Mouse (Mus musculus): ENCODE data around the gene Hap1. TPM values are rescaled to one million over a fixed set of nuclear protein-coding genes. Genes with fewer than 3 reads are reported as not detected.
A peak's percentile ranks its signal among the peaks of the same experiment; 100 is the strongest.
"Not testable (repeated sequence)": the region's sequence is repeated elsewhere in the genome, so short reads cannot be mapped to it uniquely, and the experiment has no call there.

The Hap1 gene
- polyA plus RNA-seq, 1 experiment from 2014 or later = 13.8 TPM

DNA sequence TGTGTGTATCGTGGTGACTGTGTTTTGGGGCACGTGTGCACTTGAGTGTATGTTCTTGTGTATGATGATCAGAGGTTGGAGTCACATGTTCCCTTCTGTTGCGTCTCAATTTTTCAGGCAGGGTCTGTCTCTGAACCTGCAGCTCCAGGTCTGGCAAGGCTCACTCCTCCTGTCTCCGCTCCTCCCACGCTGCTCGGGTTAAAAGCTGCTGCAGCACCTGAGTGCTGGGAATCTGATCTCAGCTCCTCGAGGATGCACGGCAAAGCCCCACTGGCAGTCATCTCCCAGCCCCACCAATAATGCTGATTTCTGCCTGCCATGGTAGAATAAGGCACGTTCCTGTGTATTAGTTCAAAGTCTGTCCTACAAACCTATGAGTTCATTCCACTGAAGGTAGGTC, 19.2 kb upstream of the Hap1 start:
- 81% methylated on average over 9 of the region's 9 CpGs for WGBS
- DNase-seq (ENCODE audit: low spot score) (no peak), ATAC-seq (replicated peaks; ENCODE audit: low FRiP score, low read depth) (no peak)
- TF ChIP-seq CTCF (IDR thresholded peaks at IDR 0.05; ENCODE audit: low read depth) = no peak
- no peak overlapping the region for H3K27ac ChIP-seq
- H3K36me3 ChIP-seq (ENCODE audit: insufficient read depth, low read length) = peaks cover 81% of the 10 kb centered on the region
- H3K9me3 ChIP-seq (replicated peaks; ENCODE audit: low read length) = no peaks in the 10 kb centered on the region
- H3K4me2 ChIP-seq (ENCODE audit: low read length) = no peak overlapping the region
- H3K4me3 ChIP-seq (replicated peaks; ENCODE audit: low read depth, low read length) = no peak overlapping the region
- no peaks in the 10 kb centered on the region for H3K4me1 ChIP-seq (replicated peaks; ENCODE audit: insufficient read depth, low read length)
- no peak overlapping the region for H3K9ac ChIP-seq (ENCODE audit: low read depth, low read length)
- no peaks in the 10 kb centered on the region for H3K27me3 ChIP-seq (ENCODE audit: insufficient read depth, low read length)

DNA sequence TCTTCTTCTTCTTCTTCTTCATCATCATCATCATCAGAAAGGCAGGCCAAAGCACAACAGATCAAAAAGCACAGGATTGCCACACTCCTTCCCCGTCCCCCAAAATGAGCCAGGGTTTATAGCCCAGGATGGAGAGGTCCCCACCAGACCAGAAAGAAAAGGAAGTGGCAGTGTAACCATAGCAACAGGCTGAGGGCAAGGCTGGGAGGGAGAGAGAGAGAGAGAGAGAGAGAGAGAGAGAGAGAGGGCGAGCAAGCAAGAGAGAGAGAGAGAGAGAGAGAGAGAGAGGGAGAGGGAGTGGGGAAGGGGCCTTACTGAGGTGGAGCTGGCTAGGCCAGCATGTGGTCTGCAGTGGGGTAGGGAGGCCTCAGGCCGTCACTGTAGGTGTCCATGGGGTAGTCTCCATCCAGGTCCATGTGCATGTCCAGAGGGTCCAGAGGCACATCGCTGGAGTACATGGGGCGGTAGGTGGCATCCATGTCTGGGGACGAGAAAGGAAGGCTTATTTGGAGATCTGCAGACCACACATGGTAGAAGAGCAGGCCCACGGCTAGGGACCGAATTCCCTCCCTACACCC, 16.1 kb upstream of the Hap1 start:
- no peak for TF ChIP-seq CTCF (IDR thresholded peaks at IDR 0.05; ENCODE audit: low read depth)
- DNase-seq (ENCODE audit: low spot score) = no peak
- H3K36me3 ChIP-seq (ENCODE audit: insufficient read depth, low read length) = peaks cover 63% of the 10 kb centered on the region
- no peak overlapping the region for H3K4me3 ChIP-seq (replicated peaks; ENCODE audit: low read depth, low read length)
- no peaks in the 10 kb centered on the region for H3K4me1 ChIP-seq (replicated peaks; ENCODE audit: insufficient read depth, low read length)
- H3K9ac ChIP-seq (ENCODE audit: low read depth, low read length) = no peak overlapping the region
- H3K9me3 ChIP-seq (replicated peaks; ENCODE audit: low read length) = no peaks in the 10 kb centered on the region
- ATAC-seq (replicated peaks; ENCODE audit: low FRiP score, low read depth) = no peak
- H3K27me3 ChIP-seq (ENCODE audit: insufficient read depth, low read length) = no peaks in the 10 kb centered on the region
- 77% methylated on average over 8 of the region's 8 CpGs for WGBS
- no peak overlapping the region for H3K27ac ChIP-seq
- no peak overlapping the region for H3K4me2 ChIP-seq (ENCODE audit: low read length)

DNA sequence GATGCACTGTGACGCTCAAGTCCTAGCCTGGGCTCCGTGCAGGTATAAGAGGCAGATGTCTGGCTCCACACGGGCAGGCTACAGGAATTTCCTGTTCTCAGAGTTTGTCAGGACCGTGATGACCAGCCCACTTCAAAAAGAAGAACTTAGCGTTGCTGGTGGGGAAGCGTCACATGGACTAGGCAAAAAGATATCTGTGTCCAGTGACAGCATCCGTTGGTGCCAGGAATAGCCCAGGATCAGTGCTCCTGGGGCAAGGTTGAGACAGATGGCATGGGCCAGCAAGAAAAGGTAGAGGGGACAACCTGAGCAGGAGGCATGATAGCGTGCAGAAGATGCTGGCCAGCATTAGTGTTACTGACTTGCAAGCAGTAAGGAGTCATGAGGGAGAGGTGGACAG, 13.9 kb upstream of the Hap1 start:
- Histone ChIP-seq H3K36me3 (ENCODE audit: insufficient read depth, low read length) (peaks cover 44% of the 10 kb centered on the region), H3K9me3 (replicated peaks; ENCODE audit: low read length) (no peaks in the 10 kb centered on the region), H3K27ac (no peak overlapping the region), H3K4me1 (replicated peaks; ENCODE audit: insufficient read depth, low read length) (no peaks in the 10 kb centered on the region), H3K4me3 (replicated peaks; ENCODE audit: low read depth, low read length) (no peak overlapping the region), H3K4me2 (ENCODE audit: low read length) (no peak overlapping the region), H3K9ac (ENCODE audit: low read depth, low read length) (no peak overlapping the region), H3K27me3 (ENCODE audit: insufficient read depth, low read length) (no peaks in the 10 kb centered on the region)
- no peak for ATAC-seq (replicated peaks; ENCODE audit: low FRiP score, low read depth)
- no peak for DNase-seq (ENCODE audit: low spot score)
- WGBS = 67% methylated on average over 8 of the region's 8 CpGs
- no peak for TF ChIP-seq CTCF (IDR thresholded peaks at IDR 0.05; ENCODE audit: low read depth)

DNA sequence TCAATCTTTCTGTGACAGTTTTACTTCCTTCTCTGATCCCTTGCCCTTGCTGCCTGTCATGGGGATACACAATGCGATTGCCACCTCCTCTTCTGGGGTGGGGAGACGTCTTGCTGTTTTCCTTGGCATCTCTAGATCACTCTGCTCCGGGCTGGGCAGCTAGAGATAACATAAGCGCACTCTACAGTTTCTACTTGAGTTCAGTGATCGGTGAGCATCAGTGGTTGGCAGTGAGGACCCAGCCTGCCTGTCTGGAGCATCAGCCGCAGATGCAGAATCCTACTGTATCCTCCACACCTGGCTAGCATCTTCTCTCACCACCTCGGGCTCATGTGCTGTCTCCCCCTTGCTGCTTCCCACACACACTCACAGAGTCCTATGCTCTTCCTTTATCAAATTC, 13.2 kb upstream of the Hap1 start:
- ATAC-seq (replicated peaks; ENCODE audit: low FRiP score, low read depth) = no peak
- Histone ChIP-seq H3K27me3 (ENCODE audit: insufficient read depth, low read length) (no peaks in the 10 kb centered on the region), H3K4me2 (ENCODE audit: low read length) (no peak overlapping the region), H3K9me3 (replicated peaks; ENCODE audit: low read length) (no peaks in the 10 kb centered on the region), H3K4me3 (replicated peaks; ENCODE audit: low read depth, low read length) (no peak overlapping the region), H3K27ac (no peak overlapping the region), H3K9ac (ENCODE audit: low read depth, low read length) (no peak overlapping the region), H3K36me3 (ENCODE audit: insufficient read depth, low read length) (peaks cover 41% of the 10 kb centered on the region), H3K4me1 (replicated peaks; ENCODE audit: insufficient read depth, low read length) (no peaks in the 10 kb centered on the region)
- DNase-seq (ENCODE audit: low spot score) = no peak
- TF ChIP-seq CTCF (IDR thresholded peaks at IDR 0.05; ENCODE audit: low read depth) = no peak
- 34% methylated on average over 7 of the region's 7 CpGs for WGBS

DNA sequence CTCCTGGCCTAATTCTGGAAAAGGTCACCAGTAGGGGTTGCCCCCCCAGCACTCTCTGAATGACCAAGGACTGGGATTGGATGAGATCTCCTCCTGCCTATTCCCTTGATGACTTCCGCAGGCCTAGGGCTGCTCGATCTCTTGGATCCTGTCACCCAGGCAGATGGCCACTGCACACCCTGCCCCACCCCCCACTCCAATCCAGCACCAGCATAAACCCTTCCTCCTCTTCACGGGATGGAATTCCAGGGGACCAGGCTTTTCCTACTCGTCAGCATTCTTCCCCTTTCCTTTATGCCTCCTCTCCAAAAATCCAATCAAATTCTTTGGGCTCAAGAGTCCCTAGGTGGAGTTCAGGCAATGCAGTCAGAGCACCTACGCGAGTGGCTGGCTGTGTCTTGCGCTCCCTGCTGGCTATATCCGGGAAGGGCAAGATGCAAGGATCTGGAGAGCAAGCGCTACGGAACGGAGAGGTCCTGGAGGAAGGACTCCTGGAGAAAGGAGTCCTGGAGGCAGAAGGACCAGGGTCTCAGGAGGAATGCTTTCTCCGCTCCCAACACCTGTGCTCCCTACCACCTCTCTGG, 7.1 kb upstream of the Hap1 start:
- 0 out of 2 replicates have a peak, but pooled peaks have one; percentile 44 for ATAC-seq (replicated peaks; ENCODE audit: low FRiP score, low read depth)
- WGBS = 19% methylated on average over 12 of the region's 12 CpGs

DNA sequence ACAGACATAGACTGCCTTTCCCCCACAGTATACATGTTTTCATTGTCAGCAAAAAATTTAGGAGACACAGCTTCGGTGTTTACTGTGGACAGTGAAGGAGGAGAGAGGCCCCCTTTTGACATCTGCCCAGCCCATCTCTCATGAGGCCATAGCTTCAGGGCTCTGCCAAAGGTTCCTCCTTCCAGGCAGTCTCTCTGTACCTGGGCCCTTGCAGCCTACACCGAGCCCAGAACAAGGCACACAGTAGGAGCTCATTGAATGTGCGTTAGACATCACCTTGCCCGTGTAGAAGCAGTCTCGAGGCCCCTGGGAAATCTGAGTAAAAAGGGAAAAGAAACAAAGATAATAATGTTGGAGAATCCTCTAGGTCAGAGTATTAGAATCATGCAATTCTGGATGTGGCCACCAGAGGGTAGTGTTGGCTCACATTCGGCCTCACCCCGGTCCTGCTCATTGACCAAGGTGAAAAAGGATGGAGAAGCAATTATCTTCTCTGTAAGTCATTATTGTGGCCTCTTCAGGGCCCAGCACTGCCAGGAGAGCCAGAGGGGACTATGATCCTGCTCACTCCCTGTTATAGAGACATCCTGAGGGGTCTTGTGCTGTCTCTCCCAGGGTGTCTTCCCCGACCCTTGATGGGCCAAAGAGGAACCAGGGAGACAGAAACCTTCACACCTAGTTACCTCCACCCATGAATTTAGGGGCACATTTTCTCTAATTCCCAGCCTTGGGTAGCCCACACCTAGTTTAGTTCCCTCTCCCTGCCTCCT, 6.5 kb upstream of the Hap1 start:
- peak; percentile 86 for DNase-seq (ENCODE audit: low spot score)
- no peak overlapping the region for H3K4me3 ChIP-seq (replicated peaks; ENCODE audit: low read depth, low read length)
- H3K4me1 ChIP-seq (replicated peaks; ENCODE audit: insufficient read depth, low read length) = no peaks in the 10 kb centered on the region; the same call in 1 of the 2 replicates
- no peaks in the 10 kb centered on the region for H3K27me3 ChIP-seq (ENCODE audit: insufficient read depth, low read length)
- H3K9ac ChIP-seq (ENCODE audit: low read depth, low read length) = no peak overlapping the region
- H3K36me3 ChIP-seq (ENCODE audit: insufficient read depth, low read length) = no peaks in the 10 kb centered on the region
- no peak; the same call in 1 of the 2 replicates for ATAC-seq (replicated peaks; ENCODE audit: low FRiP score, low read depth)
- H3K4me2 ChIP-seq (ENCODE audit: low read length) = no peak overlapping the region
- WGBS = 14% methylated on average over 8 of the region's 8 CpGs
- H3K9me3 ChIP-seq (replicated peaks; ENCODE audit: low read length) = no peaks in the 10 kb centered on the region
- TF ChIP-seq CTCF (IDR thresholded peaks at IDR 0.05; ENCODE audit: low read depth) = peak; percentile 91
- H3K27ac ChIP-seq = no peak overlapping the region

More for the DNA sequence above, 7.1 kb upstream of the Hap1 start:
- H3K9me3 ChIP-seq (replicated peaks; ENCODE audit: low read length) = no peaks in the 10 kb centered on the region
- H3K4me3 ChIP-seq (replicated peaks; ENCODE audit: low read depth, low read length) = no peak overlapping the region
- no peak overlapping the region for H3K27ac ChIP-seq
- peak; percentile 77 for DNase-seq (ENCODE audit: low spot score)
- H3K4me1 ChIP-seq (replicated peaks; ENCODE audit: insufficient read depth, low read length) = no peaks in the 10 kb centered on the region; the same call in 1 of the 2 replicates
- H3K9ac ChIP-seq (ENCODE audit: low read depth, low read length) = no peak overlapping the region
- H3K27me3 ChIP-seq (ENCODE audit: insufficient read depth, low read length) = no peaks in the 10 kb centered on the region
- H3K36me3 ChIP-seq (ENCODE audit: insufficient read depth, low read length) = no peaks in the 10 kb centered on the region
- 0 out of 2 replicates have a peak overlapping the region, but pooled peaks have one; percentile 6 for H3K4me2 ChIP-seq (ENCODE audit: low read length)
- TF ChIP-seq CTCF (IDR thresholded peaks at IDR 0.05; ENCODE audit: low read depth) = peak; percentile 87

DNA sequence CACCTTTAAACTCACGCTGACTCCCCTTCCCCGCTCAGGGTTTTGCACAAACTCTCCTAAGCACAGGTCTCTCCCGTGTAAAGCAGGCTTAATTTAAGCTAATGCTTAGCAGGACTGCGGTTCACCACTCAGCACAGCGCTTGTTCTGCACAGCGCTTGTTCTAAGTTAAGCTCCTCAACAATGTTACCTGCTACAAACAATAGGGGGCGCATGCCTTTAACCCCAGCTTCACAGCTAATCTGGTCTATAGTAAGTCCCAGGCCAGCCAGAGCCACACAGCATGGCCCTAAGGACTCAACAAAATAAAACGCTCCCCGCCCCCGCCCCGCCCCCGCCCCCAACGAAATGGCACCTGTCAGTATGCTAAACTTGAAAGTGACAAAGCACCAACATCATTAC, 5.1 kb upstream of the Hap1 start:
- not testable (repeated sequence) for DNase-seq (ENCODE audit: low spot score); H3K27ac ChIP-seq; ATAC-seq (replicated peaks; ENCODE audit: low FRiP score, low read depth); H3K9me3 ChIP-seq (replicated peaks; ENCODE audit: low read length); H3K9ac ChIP-seq (ENCODE audit: low read depth, low read length); H3K4me2 ChIP-seq (ENCODE audit: low read length); H3K27me3 ChIP-seq (ENCODE audit: insufficient read depth, low read length); H3K4me1 ChIP-seq (replicated peaks; ENCODE audit: insufficient read depth, low read length); H3K4me3 ChIP-seq (replicated peaks; ENCODE audit: low read depth, low read length); H3K36me3 ChIP-seq (ENCODE audit: insufficient read depth, low read length)
- no CpG with 5 or more reads among the region's 13 CpGs for WGBS

Measured in kidney, postnatal 0 days (tissue).